Mouse (Mus musculus) ES-CJ7 (cell line): ENCODE measurements around the gene Samd4.

Experiments used
- DNase-seq: peaks from one replicate; pipeline ENCODE4 v3.0.0; 2011; ENCODE audit warnings: low read depth, low spot score

The Samd4 gene

GRCm38 (mm10) chr14:46882431-46883067 is at the start of gene Samd4:
Gene Samd4, plus strand, starts transcription at chr14:46882854.
- peak; percentile 66 for DNase-seq

GRCm38 (mm10) chr14:46839326-46839725 is 43.3 kb upstream of the Samd4 start:
- no peak for DNase-seq

GRCm38 (mm10) chr14:46845706-46846105 is 36.9 kb upstream of the Samd4 start:
- no peak for DNase-seq

- DNase-seq, result no peak
These were observed 34.5 kb upstream of the Samd4 start for GRCm38 (mm10) chr14:46848063-46848590.

- no peak for DNase-seq
These were observed 33.9 kb upstream of the Samd4 start for GRCm38 (mm10) chr14:46848736-46849135.

- DNase-seq, result no peak
These were observed 32.9 kb upstream of the Samd4 start for GRCm38 (mm10) chr14:46849769-46850168.

GRCm38 (mm10) chr14:46853677-46854076 is 29.0 kb upstream of the Samd4 start:
- no peak for DNase-seq

- DNase-seq, result no peak
These were observed 19.7 kb upstream of the Samd4 start for GRCm38 (mm10) chr14:46862922-46863321.

- DNase-seq, result peak; percentile 66
These were observed 1.7 kb upstream of the Samd4 start for GRCm38 (mm10) chr14:46880935-46881334.

- DNase-seq, result peak; percentile 42
These were observed 848 bp upstream of the Samd4 start for GRCm38 (mm10) chr14:46881581-46882430.

GRCm38 (mm10) chr14:46883068-46883870 is 615 bp downstream of the Samd4 start:
- DNase-seq, result peak; percentile 60

GRCm38 (mm10) chr14:46883871-46884441 is 1.3 kb downstream of the Samd4 start:
- peak; percentile 52 for DNase-seq

GRCm38 (mm10) chr14:46884701-46885428 is 2.2 kb downstream of the Samd4 start:
- peak; percentile 52 for DNase-seq

GRCm38 (mm10) chr14:46885429-46885755 is 2.7 kb downstream of the Samd4 start:
- DNase-seq, result no peak

- DNase-seq, result no peak
These were observed 3.2 kb downstream of the Samd4 start for GRCm38 (mm10) chr14:46885891-46886301.

- DNase-seq, result no peak
These were observed 6.4 kb downstream of the Samd4 start for GRCm38 (mm10) chr14:46889096-46889495.

- no peak for DNase-seq
These were observed 11.3 kb downstream of the Samd4 start for GRCm38 (mm10) chr14:46893961-46894360.

- DNase-seq, result no peak
These were observed 15.3 kb downstream of the Samd4 start for GRCm38 (mm10) chr14:46897953-46898352.

- no peak for DNase-seq
These were observed 16.0 kb downstream of the Samd4 start for GRCm38 (mm10) chr14:46898626-46899025.

- DNase-seq, result no peak
These were observed 19.9 kb downstream of the Samd4 start for GRCm38 (mm10) chr14:46902498-46903087.

GRCm38 (mm10) chr14:46904276-46904675 is 21.6 kb downstream of the Samd4 start:
- no peak for DNase-seq
